Mouse (Mus musculus): ENCODE measurements around the gene Nol4l. TPM values are rescaled to one million over a fixed set of nuclear protein-coding genes. Genes with fewer than 3 reads are reported as not detected.

Gene Nol4l
- polyA plus RNA-seq, 1 experiment from 2014 or later, result 17.2 TPM

DNA sequence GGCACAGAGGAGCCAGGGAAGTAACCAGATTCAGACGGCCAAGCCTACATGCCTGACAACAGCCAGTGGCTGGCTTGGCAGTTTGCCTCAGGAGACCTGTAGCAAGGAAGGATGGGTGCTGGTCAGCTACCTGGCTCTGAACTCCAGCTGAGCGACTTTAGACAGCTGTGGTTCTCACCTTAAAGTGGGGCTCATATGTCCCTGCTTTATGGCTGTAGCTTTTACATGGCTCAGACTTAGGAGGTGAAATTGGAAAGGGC lies 48.0 kb downstream of the Nol4l start:
- no peaks in the 10 kb centered on the region for H3K36me3 ChIP-seq
- WGBS, result 70% methylated on average over 2 of the region's 2 CpGs
- peaks cover 44% of the 10 kb centered on the region for H3K27me3 ChIP-seq (ENCODE audit: low read depth, poor library complexity, severe bottlenecking)
- no peak overlapping the region for H3K4me3 ChIP-seq
- 0 out of 2 replicates have a peak overlapping the region, but pooled peaks have one; percentile 20 for H3K27ac ChIP-seq
- no peaks in the 10 kb centered on the region for H3K9me3 ChIP-seq (replicated peaks)
- DNase-seq (ENCODE audit: low spot score), result no peak
- peaks cover 40% of the 10 kb centered on the region for H3K4me1 ChIP-seq

DNA sequence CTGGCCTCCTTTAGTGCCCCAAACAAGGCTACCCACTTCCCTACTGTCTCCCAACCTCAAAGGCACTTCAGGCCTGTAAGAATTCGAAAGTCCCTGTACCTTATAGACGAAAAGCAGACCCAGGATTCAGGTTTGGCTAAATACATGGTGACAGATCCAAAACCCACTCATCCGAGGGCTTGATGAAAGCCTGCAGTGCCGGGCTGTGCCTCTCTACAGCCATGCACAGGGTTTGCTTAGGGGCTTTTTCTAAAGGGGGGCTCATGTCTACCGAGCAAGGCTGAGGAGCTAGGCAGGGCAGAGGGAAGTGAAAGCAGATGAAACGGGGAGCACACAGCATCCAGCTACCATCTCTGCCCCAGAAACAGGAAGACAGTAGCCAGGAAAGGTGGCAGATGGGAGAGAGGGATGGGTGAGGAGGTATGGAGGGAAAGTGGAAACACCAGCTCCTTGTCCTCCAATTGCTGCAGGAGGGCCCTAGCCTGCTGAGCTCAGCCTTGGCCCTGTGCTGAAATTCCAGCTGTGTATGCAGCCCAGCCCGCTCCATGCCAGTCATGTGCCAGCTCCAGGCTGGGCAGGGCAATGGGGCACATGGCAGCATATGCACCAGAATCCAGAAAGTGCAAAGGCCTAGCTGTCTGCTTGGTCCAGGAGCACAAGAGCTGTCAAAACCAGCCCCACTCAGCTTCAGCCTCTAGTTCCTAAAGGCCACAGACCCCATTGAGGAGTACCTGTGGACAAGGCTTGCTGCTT lies 48.5 kb downstream of the Nol4l start:
- Histone ChIP-seq H3K4me3 (no peak overlapping the region), H3K4me1 (peaks cover 45% of the 10 kb centered on the region), H3K27ac (0 out of 2 replicates have a peak overlapping the region, but pooled peaks have one; percentile 20), H3K9me3 (replicated peaks) (no peaks in the 10 kb centered on the region), H3K27me3 (ENCODE audit: low read depth, poor library complexity, severe bottlenecking) (peaks cover 44% of the 10 kb centered on the region), H3K36me3 (no peaks in the 10 kb centered on the region)
- DNase-seq (ENCODE audit: low spot score), result no peak
- 69% methylated on average over 7 of the region's 7 CpGs for WGBS

DNA sequence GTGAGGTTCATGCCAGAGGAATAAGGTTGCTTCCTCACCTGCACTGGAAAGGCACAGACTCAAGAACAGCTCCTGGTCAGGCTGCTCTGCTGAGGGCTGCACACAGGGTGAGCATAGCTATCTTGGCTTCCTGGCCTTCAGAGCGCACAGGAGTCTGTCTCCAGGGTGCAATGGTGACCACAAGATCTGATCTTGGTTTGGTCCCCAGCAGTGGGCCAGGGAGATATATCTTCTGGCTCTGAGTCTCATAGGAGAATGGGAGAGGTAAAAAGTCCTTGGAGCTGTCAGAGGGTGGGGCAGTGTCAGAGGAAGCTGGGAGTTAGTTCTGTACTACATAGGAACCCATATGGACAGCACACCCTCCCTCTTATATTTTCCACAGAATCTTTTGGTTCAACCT lies 50.3 kb downstream of the Nol4l start:
- peaks cover 63% of the 10 kb centered on the region for H3K4me1 ChIP-seq
- H3K27ac ChIP-seq, result 0 out of 2 replicates have a peak overlapping the region, but pooled peaks have one; percentile 4
- no peaks in the 10 kb centered on the region for H3K9me3 ChIP-seq (replicated peaks)
- no peaks in the 10 kb centered on the region for H3K36me3 ChIP-seq
- 93% methylated on average over 1 of the region's 1 CpGs for WGBS
- H3K27me3 ChIP-seq (ENCODE audit: low read depth, poor library complexity, severe bottlenecking), result peaks cover 35% of the 10 kb centered on the region
- DNase-seq (ENCODE audit: low spot score), result no peak
- H3K4me3 ChIP-seq, result no peak overlapping the region

- Histone ChIP-seq H3K4me3 (no peak overlapping the region), H3K9me3 (replicated peaks) (no peaks in the 10 kb centered on the region), H3K36me3 (no peaks in the 10 kb centered on the region), H3K27me3 (ENCODE audit: low read depth, poor library complexity, severe bottlenecking) (peaks cover 26% of the 10 kb centered on the region), H3K4me1 (peaks cover 58% of the 10 kb centered on the region), H3K27ac (peak overlapping the region; percentile 50; the same call in 1 of the 2 replicates)
- 10% methylated on average over 4 of the region's 4 CpGs for WGBS
- DNase-seq (ENCODE audit: low spot score), result peak; percentile 80
Observed at GRCm38 (mm10) chr2:153478583-153478982, 51.2 kb downstream of the Nol4l start.

DNA sequence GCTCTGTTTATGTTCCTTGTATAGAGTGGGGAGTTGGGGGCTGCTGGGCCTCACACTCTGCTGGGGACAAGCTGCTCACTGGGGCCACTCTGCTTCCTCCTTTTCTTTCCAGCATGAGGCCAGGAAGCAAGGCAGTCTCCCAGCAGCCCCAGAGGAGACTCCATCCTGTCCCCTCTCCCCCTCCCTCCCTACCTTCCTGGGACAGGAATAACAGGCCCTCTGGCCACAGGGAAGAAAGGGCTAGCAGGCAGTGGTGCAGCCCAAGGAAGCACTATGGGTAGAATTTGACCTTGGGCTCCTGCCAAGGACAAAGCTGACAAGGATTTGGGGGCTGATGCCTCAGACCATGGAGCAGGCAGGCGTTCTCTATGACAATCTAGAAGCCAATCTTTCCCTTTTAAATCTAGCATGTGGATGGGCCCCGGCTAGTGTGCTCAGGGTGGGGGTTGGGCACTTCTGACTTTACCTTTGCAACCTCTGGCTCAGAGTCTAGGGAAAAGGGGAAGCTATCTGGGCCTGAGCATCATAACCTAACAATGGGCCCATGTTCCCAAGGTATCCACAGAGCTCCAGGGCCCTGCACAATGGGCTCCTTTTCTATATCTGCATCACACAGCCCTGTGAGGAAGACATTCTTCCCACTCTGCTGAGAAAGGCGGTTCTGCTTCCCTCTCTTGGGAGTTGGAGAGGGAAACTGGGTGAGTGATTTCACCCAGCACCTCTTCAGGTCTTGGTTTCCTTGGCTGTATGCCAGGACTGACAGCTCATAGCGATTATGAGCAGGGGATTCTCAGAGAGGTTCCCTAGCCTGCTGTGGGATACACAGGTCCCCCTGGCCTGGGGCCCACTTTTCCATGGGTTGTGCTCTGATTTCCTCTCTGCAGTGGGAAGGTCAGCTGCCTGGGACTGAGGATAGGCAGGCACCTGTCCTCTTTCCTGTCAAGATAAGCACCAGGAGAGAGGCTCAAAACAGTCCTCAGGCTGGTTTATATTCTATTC lies 54.4 kb downstream of the Nol4l start:
- H3K36me3 ChIP-seq, result no peaks in the 10 kb centered on the region
- H3K27me3 ChIP-seq (ENCODE audit: low read depth, poor library complexity, severe bottlenecking), result no peaks in the 10 kb centered on the region
- H3K4me1 ChIP-seq, result peaks cover 51% of the 10 kb centered on the region
- H3K27ac ChIP-seq, result peak overlapping the region; percentile 83
- no peaks in the 10 kb centered on the region for H3K9me3 ChIP-seq (replicated peaks)
- H3K4me3 ChIP-seq, result no peak overlapping the region
- WGBS, result 68% methylated on average over 4 of the region's 4 CpGs
- DNase-seq (ENCODE audit: low spot score), result no peak

DNA sequence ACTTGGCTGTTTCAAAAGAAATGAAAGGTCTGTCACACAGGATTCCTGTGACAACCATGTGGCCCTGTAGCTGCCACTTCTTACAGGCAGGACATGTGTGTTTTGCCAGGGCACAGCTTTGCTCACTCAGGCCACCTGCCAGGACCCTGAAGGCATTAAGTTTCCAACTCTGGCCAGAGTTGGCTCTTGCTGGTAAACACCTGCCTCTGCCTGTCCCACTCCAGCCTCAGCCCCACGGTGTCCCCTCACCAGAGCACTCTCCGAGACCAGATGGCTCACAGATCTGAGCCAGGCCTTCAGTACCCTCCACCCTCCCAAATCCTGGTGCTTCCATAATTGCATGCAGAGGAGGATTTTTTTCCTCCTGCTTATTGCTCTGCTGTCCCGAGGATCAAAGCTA lies 58.8 kb downstream of the Nol4l start:
- no peaks in the 10 kb centered on the region for H3K27me3 ChIP-seq (ENCODE audit: low read depth, poor library complexity, severe bottlenecking)
- H3K27ac ChIP-seq, result peak overlapping the region; percentile 81; the same call in 1 of the 2 replicates
- H3K9me3 ChIP-seq (replicated peaks), result no peaks in the 10 kb centered on the region
- DNase-seq (ENCODE audit: low spot score), result no peak
- H3K36me3 ChIP-seq, result no peaks in the 10 kb centered on the region
- H3K4me1 ChIP-seq, result peaks cover 46% of the 10 kb centered on the region
- WGBS, result 33% methylated on average over 3 of the region's 3 CpGs
- no peak overlapping the region for H3K4me3 ChIP-seq

DNA sequence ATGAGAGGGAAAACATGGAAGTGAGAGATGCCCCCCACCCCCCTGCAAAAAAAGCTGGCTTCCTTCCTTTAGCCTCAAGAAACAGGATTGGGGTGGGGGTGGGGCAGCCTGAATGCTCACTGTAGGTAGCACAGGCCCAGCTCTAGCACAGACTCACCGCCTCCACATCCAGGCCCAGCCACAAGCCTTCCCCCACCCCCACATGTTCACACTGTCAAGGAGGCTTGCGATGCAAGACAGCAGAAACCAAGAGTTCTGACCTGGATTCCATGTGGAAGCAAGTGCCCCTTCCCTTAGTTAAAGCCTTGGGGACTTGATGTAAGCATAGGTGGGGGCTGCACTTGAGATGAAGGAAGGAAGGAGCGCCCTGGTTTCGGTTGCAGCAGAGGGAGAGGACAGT lies 60.0 kb downstream of the Nol4l start:
- peaks cover 34% of the 10 kb centered on the region for H3K4me1 ChIP-seq
- 52% methylated on average over 4 of the region's 4 CpGs for WGBS
- no peak overlapping the region for H3K4me3 ChIP-seq
- no peak for DNase-seq (ENCODE audit: low spot score)
- H3K36me3 ChIP-seq, result no peaks in the 10 kb centered on the region
- peak overlapping the region; percentile 81 for H3K27ac ChIP-seq
- H3K9me3 ChIP-seq (replicated peaks), result no peaks in the 10 kb centered on the region
- no peaks in the 10 kb centered on the region for H3K27me3 ChIP-seq (ENCODE audit: low read depth, poor library complexity, severe bottlenecking)

- WGBS, result 41% methylated on average over 2 of the region's 2 CpGs
- peak overlapping the region; percentile 81 for H3K27ac ChIP-seq
Observed at GRCm38 (mm10) chr2:153469317-153469716, 60.5 kb downstream of the Nol4l start.

DNA sequence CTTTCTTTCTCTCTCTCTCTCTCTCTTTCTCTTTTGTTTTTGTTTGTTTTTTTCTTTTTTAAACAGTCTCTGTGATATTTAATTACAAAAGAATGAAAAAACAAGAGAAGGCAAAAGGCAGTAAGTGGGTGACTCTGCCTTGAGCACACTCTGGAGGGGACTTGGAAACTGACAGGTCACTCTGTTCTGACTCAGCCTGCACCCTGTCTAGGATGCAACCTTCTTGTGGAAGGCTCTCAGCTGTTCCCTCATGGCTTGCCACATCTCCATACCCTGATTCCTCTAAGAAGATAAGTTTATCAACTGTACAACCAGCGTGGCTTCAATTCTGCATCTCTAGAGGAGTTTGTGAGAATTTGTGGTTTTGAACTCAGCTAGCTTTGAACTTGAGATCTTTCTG lies 62.4 kb downstream of the Nol4l start:
- Histone ChIP-seq H3K27me3 (ENCODE audit: low read depth, poor library complexity, severe bottlenecking) (no peaks in the 10 kb centered on the region), H3K4me1 (peaks cover 28% of the 10 kb centered on the region), H3K27ac (no peak overlapping the region), H3K4me3 (no peak overlapping the region), H3K9me3 (replicated peaks) (no peaks in the 10 kb centered on the region), H3K36me3 (no peaks in the 10 kb centered on the region)
- no peak for DNase-seq (ENCODE audit: low spot score)
- 94% methylated on average over 1 of the region's 1 CpGs for WGBS

More at GRCm38 (mm10) chr2:153469317-153469716, 60.5 kb downstream of the Nol4l start:
- no peaks in the 10 kb centered on the region for H3K9me3 ChIP-seq (replicated peaks)
- peaks cover 30% of the 10 kb centered on the region for H3K4me1 ChIP-seq
- no peak overlapping the region for H3K4me3 ChIP-seq
- no peaks in the 10 kb centered on the region for H3K27me3 ChIP-seq (ENCODE audit: low read depth, poor library complexity, severe bottlenecking)
- no peak for DNase-seq (ENCODE audit: low spot score)
- no peaks in the 10 kb centered on the region for H3K36me3 ChIP-seq

GRCm38 (mm10) chr2:153463257-153463656 lies 66.5 kb downstream of the Nol4l start:
- no peak for DNase-seq (ENCODE audit: low spot score)
- H3K27ac ChIP-seq, result no peak overlapping the region
- WGBS, result 72% methylated on average over 3 of the region's 3 CpGs

DNA sequence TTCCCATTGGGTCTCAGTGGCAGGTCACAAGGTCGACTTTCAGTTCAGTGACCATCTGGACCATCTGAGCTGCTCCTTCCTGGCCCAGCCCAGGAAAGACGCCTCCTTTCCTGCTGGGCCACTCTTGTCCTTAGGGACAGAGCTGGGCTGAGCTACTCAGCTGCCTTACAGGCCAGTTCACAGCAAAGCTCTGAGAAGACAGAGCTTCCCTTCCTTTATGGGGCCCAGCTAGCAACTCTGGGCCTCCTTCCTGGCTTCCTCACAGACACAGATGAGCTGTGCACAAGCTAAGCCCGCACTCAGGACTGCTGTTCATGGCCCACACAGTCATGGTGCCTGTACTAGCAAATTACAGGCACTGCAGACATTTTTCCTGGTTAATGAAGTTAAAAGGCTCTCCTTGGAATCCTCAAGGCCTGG lies 71.7 kb downstream of the Nol4l start:
- no peaks in the 10 kb centered on the region for H3K9me3 ChIP-seq (replicated peaks)
- no peak overlapping the region for H3K4me3 ChIP-seq
- peak overlapping the region; percentile 82 for H3K27ac ChIP-seq
- peaks cover 59% of the 10 kb centered on the region for H3K4me1 ChIP-seq
- H3K27me3 ChIP-seq (ENCODE audit: low read depth, poor library complexity, severe bottlenecking), result no peaks in the 10 kb centered on the region
- 26% methylated on average over 3 of the region's 3 CpGs for WGBS
- H3K36me3 ChIP-seq, result no peaks in the 10 kb centered on the region
- no peak for DNase-seq (ENCODE audit: low spot score)

More at GRCm38 (mm10) chr2:153463257-153463656, 66.5 kb downstream of the Nol4l start:
- Histone ChIP-seq H3K4me3 (no peak overlapping the region), H3K4me1 (peaks cover 16% of the 10 kb centered on the region), H3K36me3 (no peaks in the 10 kb centered on the region), H3K9me3 (replicated peaks) (no peaks in the 10 kb centered on the region), H3K27me3 (ENCODE audit: low read depth, poor library complexity, severe bottlenecking) (no peaks in the 10 kb centered on the region)

DNA sequence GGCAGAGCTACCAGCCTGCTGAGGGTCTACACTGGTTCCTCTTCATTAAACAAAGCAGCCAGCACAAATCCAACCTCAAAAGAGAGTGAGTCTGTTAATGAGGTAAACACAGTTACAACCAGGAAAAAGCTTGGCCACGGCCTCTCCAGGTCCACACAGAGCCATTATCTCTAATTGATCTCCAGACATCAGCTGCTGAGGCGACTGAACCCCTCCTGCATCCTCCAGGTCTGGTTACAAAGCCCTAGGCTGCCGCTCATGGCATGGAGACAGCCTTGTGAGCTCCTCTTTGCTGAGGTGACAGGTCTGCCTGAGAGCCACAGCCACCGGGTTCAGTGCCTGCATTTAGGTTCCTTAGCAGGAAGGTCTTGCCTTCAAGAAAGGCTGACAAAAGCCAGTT lies 72.3 kb downstream of the Nol4l start:
- Histone ChIP-seq H3K4me1 (peaks cover 59% of the 10 kb centered on the region), H3K27ac (peak overlapping the region; percentile 82), H3K36me3 (no peaks in the 10 kb centered on the region), H3K27me3 (ENCODE audit: low read depth, poor library complexity, severe bottlenecking) (no peaks in the 10 kb centered on the region), H3K9me3 (replicated peaks) (no peaks in the 10 kb centered on the region), H3K4me3 (no peak overlapping the region)
- WGBS, result 4% methylated on average over 4 of the region's 4 CpGs
- no peak for DNase-seq (ENCODE audit: low spot score)
